Mouse (Mus musculus) inflammation-experienced regulatory T-cells, adult 6 months (primary cell): ENCODE data around the gene Atp6v0a4. TPM values are rescaled to one million over a fixed set of nuclear protein-coding genes. Genes with fewer than 3 reads are reported as not detected.

Experiments
- ATAC-seq: one replicate; pipeline ENCODE4 v1.8.0; 2017
- polyA plus RNA-seq, 3 experiments: library from polyadenylated mRNA; unstranded; fragments of 100-300 nt; shearing (Covaris generic); gene quantifications; one replicate each; pipeline ENCODE4 v1.2.1; 2017

Atp6v0a4 gene
- polyA plus RNA-seq, 3 experiments from 2014 or later, result not detected

- ATAC-seq, result no peak
These were observed 52.1 kb downstream of the Atp6v0a4 start for GRCm38 (mm10) chr6:38072137-38072796.

GRCm38 (mm10) chr6:38071256-38071655 lies 53.1 kb downstream of the Atp6v0a4 start:
- no peak for ATAC-seq

DNA sequence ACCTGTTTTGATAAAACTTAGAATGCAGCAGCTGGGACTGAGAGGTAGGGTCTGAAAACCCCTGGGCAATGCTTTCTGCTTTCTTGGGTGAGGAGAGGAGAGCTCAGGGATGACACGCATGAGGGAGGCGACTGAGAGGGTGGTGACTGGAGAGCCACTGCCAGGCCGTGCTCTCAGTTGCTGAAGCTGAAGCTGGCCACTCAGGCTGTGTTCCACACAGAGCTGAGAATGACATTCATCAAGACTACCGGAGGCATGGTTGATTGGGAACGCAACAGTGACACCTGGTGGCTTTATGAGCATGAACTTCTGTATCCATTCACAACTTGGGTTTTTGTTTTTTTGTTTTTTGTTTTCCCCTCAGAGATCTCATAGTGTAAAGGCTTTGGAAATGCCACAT lies 58.2 kb downstream of the Atp6v0a4 start:
- ATAC-seq, result peak; percentile 85

- ATAC-seq, result no peak
These were observed 58.8 kb downstream of the Atp6v0a4 start for GRCm38 (mm10) chr6:38065501-38066122.

DNA sequence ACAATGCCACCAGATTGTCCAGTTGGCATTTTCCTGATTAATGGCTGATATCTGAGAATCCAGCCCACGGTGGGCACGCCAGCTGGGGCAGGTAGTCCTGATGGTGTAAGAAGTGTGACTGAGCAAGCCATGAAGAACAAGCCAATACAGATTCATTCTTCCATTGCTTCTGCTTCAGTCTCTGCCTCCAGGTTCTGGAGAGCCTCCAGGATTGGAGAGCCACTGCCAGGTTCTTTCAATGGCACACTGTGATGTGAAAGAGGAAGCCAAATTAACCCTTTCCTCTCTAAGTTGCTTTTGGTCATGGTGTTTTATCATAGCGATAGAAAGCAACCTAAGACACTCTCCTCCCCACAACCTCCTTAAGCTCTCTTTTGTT lies 59.3 kb downstream of the Atp6v0a4 start:
- ATAC-seq, result no peak

- ATAC-seq, result no peak
These were observed 59.8 kb downstream of the Atp6v0a4 start for GRCm38 (mm10) chr6:38064621-38065020.

- no peak for ATAC-seq
These were observed 65.6 kb downstream of the Atp6v0a4 start for GRCm38 (mm10) chr6:38058805-38059204.

- no peak for ATAC-seq
These were observed 68.7 kb downstream of the Atp6v0a4 start for GRCm38 (mm10) chr6:38055471-38056330.

- ATAC-seq, result no peak
These were observed 74.8 kb downstream of the Atp6v0a4 start for GRCm38 (mm10) chr6:38049601-38050000.

- peak; percentile 38 for ATAC-seq
These were observed 75.4 kb downstream of the Atp6v0a4 start for GRCm38 (mm10) chr6:38048800-38049561.

DNA sequence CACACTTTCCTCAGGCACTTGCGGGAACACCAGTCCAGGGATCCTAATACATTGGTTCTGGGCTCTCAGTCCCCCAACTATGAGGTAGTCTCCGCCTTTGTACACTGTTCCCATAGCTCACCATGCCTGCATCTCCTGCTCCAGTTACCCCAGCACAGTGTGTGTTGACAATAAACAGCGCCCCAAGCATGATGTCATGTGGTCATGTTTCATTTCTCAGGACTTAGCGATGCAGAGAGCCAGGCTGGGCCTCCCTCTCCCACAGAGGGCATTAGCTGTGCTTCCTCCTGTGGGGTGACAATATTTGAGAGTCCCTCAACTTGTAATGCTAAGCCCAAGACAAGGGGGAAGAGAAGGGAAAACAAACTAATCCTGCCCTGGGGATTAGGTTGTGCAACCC lies 76.4 kb downstream of the Atp6v0a4 start:
- no peak for ATAC-seq

DNA sequence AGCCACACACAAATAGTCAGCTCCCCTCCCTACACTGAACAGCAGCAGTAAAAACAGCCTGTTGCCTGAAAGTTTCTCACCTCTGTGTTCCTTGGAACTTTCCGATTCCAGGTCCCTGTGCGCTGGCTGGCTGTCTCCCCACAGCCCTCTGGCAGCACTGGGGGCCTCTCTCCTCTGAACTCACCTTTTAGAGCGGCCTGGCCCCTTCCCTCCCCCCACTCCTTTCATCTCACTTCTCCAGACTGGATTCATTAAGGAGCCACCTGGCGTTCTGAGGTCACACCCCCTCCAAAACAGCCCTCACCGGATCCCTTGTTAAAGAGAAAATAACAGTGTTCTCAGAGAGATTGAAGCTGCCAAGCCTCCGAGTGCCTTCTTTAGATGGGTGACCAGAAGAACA lies 77.5 kb downstream of the Atp6v0a4 start, which contains the start of gene Svopl:
Gene Svopl, minus strand, starts transcription at position 159 of the 400 bp plus-strand sequence.
- ATAC-seq, result no peak

- no peak for ATAC-seq
These were observed 91.4 kb downstream of the Atp6v0a4 start for GRCm38 (mm10) chr6:38032801-38033566.

DNA sequence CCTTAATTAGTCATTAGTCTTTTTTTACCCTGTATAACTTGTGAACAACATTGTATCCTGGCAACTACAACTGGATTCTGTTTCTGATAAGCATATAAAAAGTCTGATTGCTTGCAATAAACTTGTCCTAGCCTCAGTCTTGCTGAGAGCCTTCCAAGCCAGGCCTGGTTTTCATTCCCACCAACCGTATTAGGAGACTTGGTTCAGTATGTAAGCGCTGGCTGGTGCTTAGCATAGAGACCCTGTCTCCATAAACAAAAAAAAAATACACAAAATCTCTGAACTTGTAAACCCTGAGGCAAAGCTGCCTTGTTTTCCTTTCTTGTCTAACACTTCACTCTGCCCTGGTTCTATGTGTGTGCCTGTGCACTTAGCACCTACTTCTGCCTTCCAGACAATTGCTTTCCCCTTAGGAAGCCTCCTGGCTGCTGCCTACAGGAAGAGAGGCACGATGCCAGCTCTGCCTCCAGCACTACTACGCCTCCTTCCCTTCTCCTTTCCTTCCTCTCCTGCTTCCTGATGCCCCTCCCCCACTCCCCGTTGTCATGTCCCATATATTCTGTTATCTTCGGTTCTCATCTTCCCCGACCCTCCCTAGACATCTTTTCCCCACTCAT lies 92.4 kb downstream of the Atp6v0a4 start:
- no peak for ATAC-seq

DNA sequence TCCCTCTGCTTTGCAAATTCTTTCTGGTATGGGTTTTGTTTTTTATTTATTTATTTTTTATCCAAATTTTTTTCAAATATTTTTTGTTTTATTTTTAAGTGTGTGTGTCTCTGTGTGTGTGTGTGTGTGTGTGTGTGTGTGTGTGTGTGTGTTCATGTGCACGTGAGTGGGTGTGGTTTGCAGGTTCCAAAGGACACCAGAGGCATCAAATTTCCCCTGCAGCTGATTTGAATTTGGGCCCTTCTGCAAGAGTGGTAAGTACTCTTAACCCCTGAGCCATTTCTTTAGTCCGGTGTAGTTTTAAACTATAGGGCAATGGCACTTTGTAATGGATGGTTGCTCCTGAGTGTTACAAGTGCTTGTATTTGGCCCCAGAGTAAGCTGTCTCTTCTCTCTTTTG lies 96.2 kb downstream of the Atp6v0a4 start:
- ATAC-seq, result no peak

GRCm38 (mm10) chr6:38027771-38028170 lies 96.6 kb downstream of the Atp6v0a4 start:
- ATAC-seq, result no peak

DNA sequence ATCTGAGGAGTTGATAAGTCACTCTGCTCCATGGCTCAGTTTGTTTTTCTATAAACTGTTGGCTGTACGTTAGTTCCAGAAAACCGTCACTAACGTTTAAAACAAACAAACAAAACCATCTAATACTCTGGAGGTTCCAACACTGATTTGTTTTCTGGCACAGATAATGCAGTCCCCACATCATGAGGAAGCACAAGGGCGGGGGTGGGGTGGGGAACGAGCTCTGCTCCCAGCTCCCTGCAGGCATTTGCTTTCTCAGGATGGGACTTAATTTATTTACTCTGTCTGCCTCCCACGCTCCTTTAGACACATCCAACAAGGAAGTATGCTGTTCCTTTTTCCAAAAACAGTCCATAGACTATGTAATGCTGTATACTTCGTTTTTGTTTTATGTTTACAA lies 101.1 kb downstream of the Atp6v0a4 start:
- no peak for ATAC-seq

DNA sequence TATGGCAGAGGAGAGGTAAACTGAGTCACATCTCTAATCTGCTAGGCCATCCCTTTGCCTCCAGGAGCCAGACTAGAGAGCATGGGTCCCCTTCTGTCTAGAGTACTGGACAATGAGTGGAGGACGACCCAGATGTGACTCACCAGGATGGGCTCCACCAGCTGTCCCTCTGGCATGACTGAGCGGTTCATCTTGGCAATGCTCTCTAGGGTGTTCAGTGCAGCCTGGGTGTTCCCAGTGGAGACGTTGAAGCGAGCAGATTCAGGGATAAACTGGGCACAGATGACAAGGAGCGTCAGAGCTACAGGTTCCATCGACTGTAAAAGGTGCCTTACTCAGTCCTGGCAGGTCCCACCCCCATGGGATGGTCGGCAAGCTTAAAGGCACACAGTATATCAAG lies 103.0 kb downstream of the Atp6v0a4 start:
- ATAC-seq, result no peak

GRCm38 (mm10) chr6:38012829-38013228 lies 111.6 kb downstream of the Atp6v0a4 start:
- no peak for ATAC-seq

GRCm38 (mm10) chr6:38007459-38007858 lies 116.9 kb downstream of the Atp6v0a4 start:
- no peak for ATAC-seq
